Mouse (Mus musculus) left cerebral cortex, adult 2 months (tissue): ENCODE data around the gene Derl3. TPM values are rescaled to one million over a fixed set of nuclear protein-coding genes. Genes with fewer than 3 reads are reported as not detected.

Source experiments
- DNase-seq, 2 experiments: peaks; one replicate each; pipeline ENCODE4 v3.0.0; 2021 to 2022; ENCODE audit warnings: low spot score in 2 of 2, mixed read lengths in 1 of 2; ENCODE audit errors: extremely low spot score in 1 of 2
- H3K27ac ChIP-seq: fragments of 200-600 bp; 2 replicates; pipeline ENCODE4 v1.8.1; 2022
- H3K4me3 ChIP-seq: fragments of 200-600 bp; 2 replicates; pipeline ENCODE4 v1.8.1; 2022
- CTCF ChIP-seq: fragments of 200-600 bp; IDR thresholded peaks from 2 replicates; pipeline ENCODE4 v1.8.1; 2022; ENCODE audit warnings: antibody characterized with exemption, mild to moderate bottlenecking, moderate library complexity
- intact Hi-C: fragments of 180-260 bp; cut with DNase I; formaldehyde crosslinking; loops from one replicate; pipeline ENCODE4 v1.15.1; 2025
- total RNA-seq, 2 experiments: library from RNA; stranded (reverse); gene quantifications; 2 replicates each; pipeline ENCODE4 v1.2.3; 2021

Derl3 gene
- total RNA-seq, 2 experiments from 2014 or later: 3.0 to 3.5 TPM

- DNase-seq: no peak
- H3K27ac ChIP-seq: no peak overlapping the region
- no peak for TF ChIP-seq CTCF
- no peak overlapping the region for H3K4me3 ChIP-seq
- intact Hi-C loops: loop anchor here (5.0 kb wide), 1 partner anchor 94 kb away; the partner anchor contains the start of gene Cabin1
These were observed 36.9 kb upstream of the Derl3 start for GRCm38 (mm10) chr10:75856155-75856907.

- no peak for TF ChIP-seq CTCF
- H3K4me3 ChIP-seq: no peak overlapping the region
- no peak overlapping the region for H3K27ac ChIP-seq
- DNase-seq: no peak
- intact Hi-C loops: loop anchor here (5.0 kb wide), 1 partner anchor 95 kb away; the partner anchor contains the start of gene Cabin1
These were observed 36.2 kb upstream of the Derl3 start for GRCm38 (mm10) chr10:75856976-75857375.

- no peak for TF ChIP-seq CTCF
- H3K4me3 ChIP-seq: no peak overlapping the region
- intact Hi-C loops: loop anchor here (5.0 kb wide), 1 partner anchor 95 kb away; the partner anchor contains the start of gene Cabin1
- no peak for DNase-seq
- no peak overlapping the region for H3K27ac ChIP-seq
These were observed 35.6 kb upstream of the Derl3 start for GRCm38 (mm10) chr10:75857598-75857997.

GRCm38 (mm10) chr10:75859107-75859746 lies 34.0 kb upstream of the Derl3 start:
- intact Hi-C loops: loop anchor here (5.0 kb wide), 1 partner anchor 97 kb away; the partner anchor contains the start of gene Cabin1
- no peak for TF ChIP-seq CTCF
- peak; percentile 24 to 33 for DNase-seq
- Histone ChIP-seq H3K27ac (peak overlapping the region; percentile 63), H3K4me3 (peak overlapping the region; percentile 98)

- Histone ChIP-seq H3K27ac (peak within 1 kb of the TSS; percentile 94), H3K4me3 (peak within 1 kb of the TSS; percentile 98)
- peak; percentile 83 to 84 for DNase-seq
- intact Hi-C loops: loop anchor here (5.0 kb wide), 1 partner anchor 98 kb away; the partner anchor contains the start of gene Cabin1
These were observed 33.3 kb upstream of the Derl3 start, which contains the start of gene Mif for GRCm38 (mm10) chr10:75859786-75860470. Gene Mif, minus strand, starts transcription at chr10:75860240.

GRCm38 (mm10) chr10:75860746-75861145 lies 32.5 kb upstream of the Derl3 start:
- intact Hi-C loops: no loop called here
- no peak for DNase-seq
- Histone ChIP-seq H3K27ac (peak overlapping the region; percentile 94; the same call in 1 of the 2 replicates), H3K4me3 (no peak overlapping the region)
- no peak for TF ChIP-seq CTCF

GRCm38 (mm10) chr10:75861587-75861986 lies 31.6 kb upstream of the Derl3 start:
- intact Hi-C loops: no loop called here
- DNase-seq: no peak
- no peak for TF ChIP-seq CTCF
- Histone ChIP-seq H3K27ac (no peak overlapping the region), H3K4me3 (no peak overlapping the region)

GRCm38 (mm10) chr10:75872025-75872914 lies 20.9 kb upstream of the Derl3 start:
- H3K27ac ChIP-seq: peak overlapping the region; percentile 64
- H3K4me3 ChIP-seq: peak overlapping the region; percentile 44
- DNase-seq: no peak
- intact Hi-C loops: no loop called here
- no peak for TF ChIP-seq CTCF

GRCm38 (mm10) chr10:75872915-75873542 lies 20.2 kb upstream of the Derl3 start:
- Histone ChIP-seq H3K27ac (peak overlapping the region; percentile 80), H3K4me3 (peak overlapping the region; percentile 44)
- peak; percentile 62 to 75 for DNase-seq
- no peak for TF ChIP-seq CTCF
- intact Hi-C loops: no loop called here

GRCm38 (mm10) chr10:75873543-75874170 lies 19.6 kb upstream of the Derl3 start:
- TF ChIP-seq CTCF: no peak
- no peak for DNase-seq

More at GRCm38 (mm10) chr10:75873543-75874170, 19.6 kb upstream of the Derl3 start:
- Histone ChIP-seq H3K4me3 (peak overlapping the region; percentile 44), H3K27ac (peak overlapping the region; percentile 80)
- intact Hi-C loops: no loop called here
